Mouse (Mus musculus) adrenal gland, postnatal 4 days (tissue): ENCODE measurements around the gene Gm13539. TPM values are rescaled to one million over a fixed set of nuclear protein-coding genes. Genes with fewer than 3 reads are reported as not detected.
"Not testable (repeated sequence)": the region's sequence is repeated elsewhere in the genome, so short reads cannot be mapped to it uniquely, and the experiment has no call there.

Experiments
- DNase-seq, 2 experiments: peaks; one replicate each; pipeline ENCODE4 v3.0.0; 2021 to 2022; ENCODE audit warnings: low spot score in 2 of 2, mixed read lengths in 2 of 2
- long read RNA-seq, 2 experiments: library from polyadenylated mRNA; stranded (forward); transcript quantifications; one replicate each; pipeline ENCODE4 v2.0.0; 2021
- total RNA-seq, 2 experiments: library from RNA; stranded (reverse); gene quantifications; 2 replicates each; pipeline ENCODE4 v1.2.3; 2021

Gene Gm13539
- not detected for total RNA-seq
- long read RNA-seq, experiment 1 = 0 reads
- long read RNA-seq, experiment 2 = 0 reads

DNA sequence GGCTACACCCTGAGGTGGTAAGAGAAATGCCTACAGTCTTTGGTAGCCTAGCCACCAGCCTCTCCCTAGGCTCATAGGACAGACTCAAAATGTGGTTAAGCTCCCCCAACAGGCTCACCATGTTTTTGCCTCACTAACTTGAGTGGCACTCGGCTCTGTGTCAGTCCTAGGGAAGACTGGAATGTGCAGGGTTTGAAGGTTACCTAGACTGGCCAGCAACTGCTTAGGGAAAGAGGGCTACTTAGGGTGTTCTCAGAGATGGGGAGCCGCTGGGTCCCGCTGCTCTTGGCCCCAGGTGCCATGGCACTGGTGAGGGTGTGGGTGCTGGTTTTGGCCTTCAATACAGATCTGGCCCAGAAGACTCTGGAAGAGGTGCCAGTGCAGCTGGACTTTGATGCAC, at the start of gene Gm13539:
Gm13539 (plus strand) TSS at position 301 of the 400 bp plus-strand sequence.
- DNase-seq = no peak

GRCm38 (mm10) chr2:25733199-25733930, 48.7 kb upstream of the Gm13539 start:
- no peak for DNase-seq

DNA sequence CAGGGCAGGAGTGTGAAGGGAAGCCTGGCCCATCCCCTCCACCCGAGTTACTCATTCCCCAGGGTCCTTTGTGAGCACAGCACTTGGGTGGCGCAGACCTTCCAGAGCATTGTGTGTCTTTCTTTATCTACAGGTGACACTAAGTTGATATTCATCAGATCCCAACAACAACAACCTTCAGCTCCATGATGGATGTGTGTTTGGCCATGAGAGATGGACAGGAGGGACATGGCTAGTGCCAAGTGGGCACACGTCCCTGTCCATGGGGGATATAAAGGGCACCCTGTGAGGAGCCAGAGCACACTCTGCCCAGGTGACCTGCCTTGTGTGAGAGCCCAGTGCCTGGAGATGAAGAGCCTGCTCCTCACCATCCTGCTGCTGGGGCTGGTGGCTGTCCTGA, 45.3 kb upstream of the Gm13539 start, which contains the start of gene Obp2b:
Obp2b (plus strand) TSS at position 301 of the 400 bp plus-strand sequence.
- DNase-seq = not testable (repeated sequence)

DNA sequence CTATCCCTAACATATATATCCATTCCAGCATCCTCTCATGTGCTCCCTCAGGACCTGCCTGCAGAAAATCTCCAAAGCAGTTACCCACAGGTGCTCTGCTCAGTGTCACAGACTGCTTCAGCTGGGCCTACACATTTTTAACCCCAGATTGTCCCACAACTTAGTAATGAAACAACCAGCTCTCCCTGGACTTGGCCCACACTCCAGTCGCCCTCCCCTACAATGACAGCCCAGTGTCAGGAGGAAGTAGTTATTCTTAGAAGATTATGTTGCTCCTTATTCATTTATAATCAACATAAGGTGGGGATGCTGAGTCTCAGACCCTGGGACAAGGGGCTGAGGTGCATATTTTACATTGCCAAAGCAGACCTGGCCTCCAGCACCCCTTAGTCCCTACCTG, 40.4 kb upstream of the Gm13539 start:
- no peak for DNase-seq

- no peak for DNase-seq
These were observed 27.9 kb upstream of the Gm13539 start for GRCm38 (mm10) chr2:25754201-25754600.

GRCm38 (mm10) chr2:25758064-25758625, 23.9 kb upstream of the Gm13539 start:
- no peak for DNase-seq

DNA sequence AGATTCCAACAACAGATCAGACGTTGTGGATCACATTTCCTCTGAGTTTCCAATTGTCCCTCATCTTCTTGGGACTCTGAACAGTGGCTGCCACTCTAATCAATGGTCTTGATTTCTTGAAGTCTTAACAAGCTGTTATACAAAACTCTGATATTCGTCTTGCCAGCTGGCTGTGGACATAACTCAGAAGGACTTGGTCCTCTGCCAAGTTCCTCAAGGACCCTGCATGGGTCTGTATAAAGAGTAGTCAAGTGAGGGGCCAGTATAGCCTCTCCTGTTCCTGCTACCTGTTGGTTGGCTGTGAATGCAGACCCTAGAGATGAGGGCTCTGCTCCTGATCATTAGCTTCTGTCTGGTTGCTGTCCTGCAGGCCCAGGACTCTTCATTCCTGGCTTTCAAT, 16.8 kb upstream of the Gm13539 start, which contains the start of gene Lcn3:
Lcn3 (plus strand) TSS at position 301 of the 400 bp plus-strand sequence.
- no peak for DNase-seq

DNA sequence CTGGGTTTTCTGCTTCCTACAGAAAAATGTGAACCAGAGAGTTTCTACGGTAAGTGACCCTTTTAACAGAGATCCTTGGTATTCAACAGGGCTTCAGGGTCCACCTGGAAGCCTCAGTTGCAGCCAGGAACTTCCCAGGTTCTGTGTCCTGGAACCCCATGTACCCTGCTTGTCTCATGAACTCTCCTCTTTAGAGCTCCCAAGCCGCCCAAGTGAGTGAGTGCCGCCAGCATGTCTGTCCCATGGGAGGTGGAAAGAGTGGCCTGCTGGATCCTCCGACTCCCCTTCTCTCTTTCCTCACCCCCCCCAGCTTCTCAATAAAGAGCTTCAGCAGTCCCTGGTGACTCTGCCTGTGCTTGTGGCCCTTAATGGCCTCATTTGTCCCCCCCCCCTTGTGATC, 14.3 kb upstream of the Gm13539 start:
- DNase-seq = no peak

DNA sequence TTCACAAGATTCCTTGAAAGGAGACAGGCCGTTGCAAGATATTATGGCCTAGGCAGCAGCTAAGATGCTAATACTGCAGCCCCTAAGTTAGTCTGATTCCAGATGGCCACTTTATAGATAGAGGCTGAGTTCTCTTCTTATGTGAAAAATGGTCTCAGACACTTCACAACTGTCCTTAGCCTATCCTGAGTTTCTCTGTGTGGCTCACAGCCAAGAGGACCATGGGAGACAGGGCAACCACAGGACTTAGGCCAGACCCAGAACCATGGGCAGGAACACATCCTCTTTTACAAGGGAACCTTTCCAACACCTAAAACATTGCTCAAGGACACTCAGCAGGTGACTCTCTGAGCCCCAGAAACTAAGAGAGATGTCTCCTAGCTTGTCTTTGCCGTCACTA, 8.6 kb upstream of the Gm13539 start:
- DNase-seq = no peak

GRCm38 (mm10) chr2:25774640-25775039, 7.4 kb upstream of the Gm13539 start:
- DNase-seq = no peak

DNA sequence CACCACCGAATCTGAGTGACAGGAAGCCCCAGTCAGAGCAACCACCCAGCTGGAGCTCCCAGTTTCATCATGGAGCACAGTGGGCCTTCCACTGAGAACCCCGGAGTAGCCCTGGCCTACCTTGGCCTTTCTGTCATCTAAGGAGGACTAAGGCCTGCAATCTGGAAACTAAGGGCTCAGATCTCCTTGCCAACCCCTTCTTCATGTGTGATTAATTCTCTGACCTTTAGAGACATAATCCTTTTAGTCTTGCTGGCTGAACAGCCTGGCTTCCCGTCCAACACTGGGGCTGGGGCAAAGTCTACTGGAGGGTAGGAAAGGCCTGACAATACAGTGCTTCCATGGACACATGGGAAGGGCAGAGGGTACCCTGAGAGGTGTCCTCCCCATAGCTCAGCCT, 6.1 kb upstream of the Gm13539 start:
- DNase-seq = no peak

DNA sequence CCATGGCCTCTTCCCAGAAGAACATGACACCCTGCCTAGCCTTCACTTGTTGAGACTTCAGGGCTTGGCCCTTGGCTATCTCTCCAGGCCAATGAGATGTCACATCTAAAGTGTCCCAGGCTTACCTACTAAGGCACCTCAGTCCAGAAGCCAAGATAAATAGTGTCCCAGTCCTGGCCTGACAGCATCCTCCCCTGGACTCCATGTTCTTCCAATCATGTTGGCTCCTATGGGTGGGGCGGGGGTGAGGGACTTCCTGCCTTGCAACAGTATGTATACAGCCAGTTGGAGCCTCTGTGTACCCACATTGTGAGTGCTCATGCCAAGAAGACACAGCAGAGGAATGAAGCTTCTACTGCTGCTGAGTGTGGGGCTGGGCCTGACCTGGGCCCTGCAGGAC, 5.3 kb upstream of the Gm13539 start, which contains the start of gene Lcn11:
Lcn11 (plus strand) TSS at position 301 of the 400 bp plus-strand sequence.
- DNase-seq = no peak

GRCm38 (mm10) chr2:25779076-25779475, 3.0 kb upstream of the Gm13539 start:
- DNase-seq = no peak

DNA sequence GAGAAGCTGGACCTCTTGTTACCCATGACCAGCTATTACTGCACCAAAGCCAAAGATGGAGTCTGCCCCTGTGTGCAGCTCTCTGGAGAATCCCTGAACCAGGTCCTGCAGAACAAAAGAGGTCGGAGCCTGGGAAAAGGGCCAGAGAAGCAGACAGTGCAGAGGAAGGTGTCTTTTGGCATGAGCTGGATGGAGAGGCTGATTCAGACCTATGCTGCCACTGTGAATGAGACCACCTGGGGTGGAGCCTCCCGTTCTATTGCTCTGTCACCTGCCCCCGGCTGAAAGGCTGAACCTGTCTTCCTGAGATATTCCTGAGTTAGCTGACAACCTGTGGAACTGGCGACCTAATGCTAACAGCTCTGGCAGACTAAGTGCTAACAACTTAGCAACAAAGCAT, 1.1 kb upstream of the Gm13539 start:
- no peak for DNase-seq

DNA sequence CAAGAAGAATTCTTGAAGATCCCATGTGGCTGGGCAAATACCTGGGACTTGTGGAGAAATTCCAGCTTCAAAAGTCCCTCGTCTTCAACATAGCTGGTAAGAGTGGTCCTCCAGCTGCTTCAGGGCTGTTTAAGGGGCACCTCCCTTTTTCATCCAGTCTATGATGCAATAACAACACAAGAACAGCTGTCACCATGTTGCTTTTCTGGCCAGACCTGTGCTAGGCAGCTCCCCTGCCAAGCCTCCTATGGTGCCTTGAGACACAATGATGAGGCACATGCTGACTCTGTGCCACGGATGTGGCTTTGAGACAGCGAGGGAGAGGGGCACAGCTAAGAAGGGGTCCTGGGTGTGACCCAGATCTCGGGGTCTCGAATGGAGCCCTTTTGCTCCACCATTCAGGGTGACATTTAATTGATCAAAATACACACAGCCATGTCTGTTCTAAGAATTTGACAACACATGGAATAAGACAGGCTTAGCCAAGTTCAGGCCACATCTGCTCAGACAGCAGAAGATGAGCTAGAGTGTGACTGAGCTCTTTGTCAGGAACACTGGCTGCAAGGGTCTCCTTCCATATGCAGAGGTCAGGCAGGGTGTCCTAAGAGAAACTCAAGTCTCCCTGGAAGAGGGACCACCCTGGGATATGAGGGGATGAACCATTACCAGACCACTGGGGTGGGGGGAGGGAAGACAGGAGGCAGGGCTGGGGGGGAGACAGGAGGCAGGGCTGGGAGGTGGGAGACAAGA, 3.7 kb downstream of the Gm13539 start:
- DNase-seq = no peak

DNA sequence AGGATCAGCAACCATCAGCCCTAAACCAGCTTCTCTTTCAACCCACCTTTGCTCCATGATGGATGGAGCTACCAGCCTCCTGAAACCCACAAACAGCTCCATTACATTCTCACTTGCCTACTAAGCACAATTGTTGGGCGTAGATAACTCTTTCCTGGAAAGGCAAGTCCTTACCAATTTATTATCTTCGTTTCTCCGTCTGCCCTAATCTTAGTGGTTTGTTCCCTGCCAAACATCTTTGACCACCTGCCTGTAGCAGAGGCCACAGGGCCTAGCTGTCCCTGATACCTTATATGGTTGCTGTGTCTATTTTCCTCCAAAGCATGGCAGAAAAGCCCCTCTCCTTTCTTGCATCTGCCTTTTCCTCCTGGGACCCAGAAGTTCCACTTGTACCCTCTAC, 7.0 kb downstream of the Gm13539 start:
- no peak for DNase-seq

DNA sequence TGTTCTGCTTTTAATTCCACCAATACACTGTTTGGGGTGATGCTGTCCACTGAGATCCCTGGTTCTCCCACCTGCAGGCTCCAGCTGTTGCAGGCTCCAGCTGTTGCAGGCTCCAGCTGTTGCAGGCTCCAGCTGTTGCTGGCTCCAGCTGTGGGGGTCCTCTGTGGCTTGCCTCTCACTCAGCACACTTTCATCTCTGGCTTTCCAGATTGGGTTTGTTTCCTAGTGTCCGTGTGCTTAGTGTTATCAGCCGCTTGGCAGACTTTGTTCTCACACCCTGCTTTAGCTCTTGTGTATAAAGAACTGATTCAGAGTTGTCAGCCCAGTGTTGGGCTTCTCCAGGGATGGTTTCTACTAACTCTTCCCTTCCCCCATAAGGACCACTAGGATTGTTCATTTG, 15.6 kb downstream of the Gm13539 start:
- no peak for DNase-seq

DNA sequence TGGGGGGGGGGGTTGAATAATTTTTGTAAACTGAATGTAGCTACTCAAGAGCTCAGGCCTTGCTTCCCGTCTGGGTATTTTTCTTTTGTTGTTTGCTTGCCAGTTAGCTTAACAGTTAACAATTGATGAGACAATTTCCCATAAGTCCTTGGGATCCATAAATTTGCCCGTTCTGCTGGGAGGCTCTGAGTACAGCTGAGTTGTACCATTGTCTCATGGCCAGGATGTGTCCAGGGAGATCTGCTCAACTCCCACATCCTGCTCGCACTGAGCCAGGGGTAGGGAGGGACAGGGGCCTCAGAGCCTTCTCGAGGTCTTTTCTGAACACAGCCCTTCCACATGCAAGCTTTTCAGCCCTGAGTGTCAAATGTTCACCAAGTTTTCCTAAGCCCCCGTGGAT, 16.0 kb downstream of the Gm13539 start:
- peak in 1 of 2 experiments; percentile 1 for DNase-seq

DNA sequence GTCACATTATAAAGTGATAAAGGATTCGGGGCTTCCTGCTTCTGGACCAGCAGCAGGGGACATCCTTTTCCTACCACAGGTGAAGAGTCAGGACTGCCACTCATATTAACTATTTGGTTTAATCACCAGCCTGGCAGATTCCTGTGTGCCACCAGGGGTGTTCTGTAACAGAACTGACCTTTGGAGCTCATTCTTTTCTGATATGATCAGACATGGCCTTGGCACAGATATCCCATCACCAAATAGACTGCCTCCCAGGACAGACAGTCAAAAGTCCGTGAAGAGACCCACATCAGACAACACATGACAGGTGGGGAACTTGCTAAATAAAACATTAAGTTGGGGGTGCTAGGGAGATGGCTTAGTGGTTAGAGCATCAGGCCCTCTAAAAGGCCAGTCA, 29.7 kb downstream of the Gm13539 start:
- no peak for DNase-seq

DNA sequence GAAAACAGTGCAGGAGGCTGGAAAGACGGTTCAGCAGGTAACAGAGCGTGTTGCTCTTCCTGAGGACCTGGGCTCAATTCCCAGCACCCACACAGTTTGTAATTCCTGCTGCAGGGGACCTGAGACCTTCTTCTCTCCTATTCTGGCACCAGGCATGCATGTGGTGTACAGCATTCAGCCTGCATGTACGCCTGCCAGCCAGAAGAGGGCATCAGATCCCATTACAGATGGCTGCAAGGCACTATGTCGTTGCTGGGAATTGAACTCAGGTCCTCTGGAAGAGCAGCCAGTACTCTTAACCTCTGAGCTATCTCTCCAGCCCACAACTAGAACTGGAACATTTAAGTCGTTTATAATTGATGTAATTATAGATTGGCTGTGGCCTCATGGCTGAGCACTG, 31.3 kb downstream of the Gm13539 start:
- no peak for DNase-seq

GRCm38 (mm10) chr2:25815748-25816147, 33.7 kb downstream of the Gm13539 start, which contains the start of gene Glt6d1:
TSS of gene Glt6d1 (minus strand) at chr2:25815848.
- DNase-seq = not testable (repeated sequence)

- no peak for DNase-seq
These were observed 40.7 kb downstream of the Gm13539 start, which contains the start of gene Lcn9 for GRCm38 (mm10) chr2:25822806-25823205. TSS of gene Lcn9 (plus strand) at chr2:25823153.
